Mouse (Mus musculus) layer of hippocampus, postnatal 14 days (tissue): Measurements from ENCODE around the gene Add3. TPM values are rescaled to one million over a fixed set of nuclear protein-coding genes. Genes with fewer than 3 reads are reported as not detected.
A peak's percentile ranks its signal among the peaks of the same experiment; 100 is the strongest.

ENCODE experiments used
- DNase-seq, 2 experiments: peaks; one replicate each; pipeline ENCODE4 v3.0.0; 2021 to 2022; ENCODE audit warnings: low spot score in 2 of 2, mixed read lengths in 1 of 2
- total RNA-seq, 2 experiments: library from RNA; stranded (reverse); gene quantifications; 2 replicates each; pipeline ENCODE4 v1.2.3; 2021

The Add3 gene
- total RNA-seq, 2 experiments from 2014 or later = 119 to 124 TPM

DNA sequence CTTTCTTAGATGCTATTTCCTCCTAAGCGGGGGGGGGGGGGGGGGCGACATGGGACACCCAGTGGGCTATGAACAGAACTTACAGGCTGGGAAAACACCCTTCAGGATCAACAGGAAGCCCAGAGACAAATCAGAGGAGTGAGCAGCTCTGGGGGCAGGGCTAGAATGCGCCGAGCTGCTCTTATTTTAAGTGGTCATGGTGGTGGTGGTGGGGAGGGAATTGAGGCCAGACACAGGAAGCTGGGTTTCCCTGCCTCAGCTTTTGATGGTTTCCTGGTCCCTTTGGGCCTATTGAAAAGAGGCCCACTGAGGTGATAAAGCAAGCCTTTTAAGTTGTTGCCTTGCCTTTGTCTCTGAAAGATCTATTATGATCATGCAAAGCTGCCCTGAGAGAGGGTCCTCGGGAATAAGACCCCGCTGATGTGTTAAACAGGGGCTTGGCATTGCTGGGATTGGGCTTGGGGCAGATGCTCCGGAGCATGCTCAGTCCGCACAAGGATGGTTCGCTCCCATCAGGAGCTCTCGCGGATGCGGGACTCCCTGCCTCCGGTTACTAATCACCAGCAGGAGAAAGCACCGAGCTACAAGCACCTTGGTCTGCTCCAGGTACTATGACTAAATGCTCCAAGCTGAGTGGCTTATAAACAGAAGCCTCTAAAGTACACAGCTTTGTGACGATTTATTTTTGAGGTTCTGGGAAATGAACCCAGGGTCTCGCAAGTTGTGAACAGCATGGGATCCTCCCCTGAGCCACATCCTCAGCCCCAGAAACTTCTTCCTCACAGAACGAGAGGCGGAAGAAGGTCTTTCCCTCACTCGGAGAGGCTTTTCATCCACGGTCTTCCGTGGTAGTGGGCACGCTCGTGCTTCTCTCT, 123.9 kb downstream of the Add3 start:
- DNase-seq = no peak

DNA sequence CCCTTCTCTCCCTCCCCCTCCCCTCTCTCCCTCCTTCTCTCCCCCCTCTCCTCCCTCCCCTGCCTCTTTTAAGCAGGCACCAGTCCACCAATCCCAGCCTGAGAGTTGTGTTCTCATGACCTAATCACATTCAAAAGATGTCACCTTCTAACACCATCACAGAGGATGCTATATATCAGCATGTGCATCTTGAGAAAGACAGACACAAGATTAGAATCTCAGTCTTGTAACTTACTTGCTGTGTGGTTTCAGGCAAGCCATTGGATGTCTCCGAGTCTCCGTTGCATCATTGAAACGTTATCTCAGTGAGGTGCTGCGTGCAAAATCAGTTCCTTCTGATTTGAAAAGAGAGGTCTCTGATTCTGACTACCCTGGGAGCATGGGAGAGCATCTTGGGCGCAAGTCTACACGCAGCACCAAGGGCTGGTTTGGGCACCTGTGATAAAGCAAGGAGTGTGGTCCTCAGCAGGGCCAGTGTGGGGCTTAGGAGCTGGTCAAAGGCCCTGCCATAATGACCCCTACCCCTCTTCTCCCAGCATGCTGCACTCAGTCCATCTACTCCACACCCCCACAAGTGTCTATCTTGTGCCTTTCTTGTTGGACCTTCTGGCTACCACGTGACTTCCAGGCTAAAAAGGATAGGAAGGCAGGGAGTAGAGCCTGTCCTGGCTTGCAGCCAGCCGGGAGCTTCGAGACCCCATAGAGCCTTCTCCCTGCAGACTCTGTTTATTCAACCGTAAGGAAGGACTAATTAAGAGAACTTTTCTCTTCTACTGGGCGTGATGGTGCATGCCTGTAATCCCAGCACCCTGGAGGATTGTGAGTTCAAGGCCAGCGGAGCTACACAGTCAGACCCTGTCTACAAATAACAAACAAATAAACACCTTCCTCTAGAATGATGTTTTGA, 124.8 kb downstream of the Add3 start:
- DNase-seq = no peak

DNA sequence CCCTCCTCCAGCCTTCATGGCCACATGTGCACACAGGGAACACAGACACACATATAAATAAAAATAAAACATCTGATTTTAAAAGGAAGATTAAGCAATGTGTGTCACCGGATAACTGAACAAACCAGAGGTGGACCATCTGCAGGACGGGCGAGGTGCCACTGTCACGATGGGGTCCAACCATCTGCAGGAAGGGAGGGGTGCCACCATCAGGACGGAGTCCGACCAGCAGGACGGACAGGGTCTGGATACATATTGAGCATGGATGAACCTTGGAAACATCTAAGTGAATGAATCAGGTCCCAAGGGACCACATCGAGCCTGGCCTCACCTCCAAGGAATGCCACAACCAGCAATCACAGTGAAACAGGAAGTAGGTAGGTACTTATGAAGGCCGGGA, 127.1 kb downstream of the Add3 start:
- DNase-seq = no peak

- no peak for DNase-seq
Observed at GRCm38 (mm10) chr19:53273055-53273722, 132.9 kb downstream of the Add3 start.

GRCm38 (mm10) chr19:53273781-53274428, 133.7 kb downstream of the Add3 start:
- DNase-seq = no peak

GRCm38 (mm10) chr19:53275204-53275603, 135.0 kb downstream of the Add3 start:
- DNase-seq = no peak

GRCm38 (mm10) chr19:53276902-53277707, 136.9 kb downstream of the Add3 start:
- DNase-seq = no peak

DNA sequence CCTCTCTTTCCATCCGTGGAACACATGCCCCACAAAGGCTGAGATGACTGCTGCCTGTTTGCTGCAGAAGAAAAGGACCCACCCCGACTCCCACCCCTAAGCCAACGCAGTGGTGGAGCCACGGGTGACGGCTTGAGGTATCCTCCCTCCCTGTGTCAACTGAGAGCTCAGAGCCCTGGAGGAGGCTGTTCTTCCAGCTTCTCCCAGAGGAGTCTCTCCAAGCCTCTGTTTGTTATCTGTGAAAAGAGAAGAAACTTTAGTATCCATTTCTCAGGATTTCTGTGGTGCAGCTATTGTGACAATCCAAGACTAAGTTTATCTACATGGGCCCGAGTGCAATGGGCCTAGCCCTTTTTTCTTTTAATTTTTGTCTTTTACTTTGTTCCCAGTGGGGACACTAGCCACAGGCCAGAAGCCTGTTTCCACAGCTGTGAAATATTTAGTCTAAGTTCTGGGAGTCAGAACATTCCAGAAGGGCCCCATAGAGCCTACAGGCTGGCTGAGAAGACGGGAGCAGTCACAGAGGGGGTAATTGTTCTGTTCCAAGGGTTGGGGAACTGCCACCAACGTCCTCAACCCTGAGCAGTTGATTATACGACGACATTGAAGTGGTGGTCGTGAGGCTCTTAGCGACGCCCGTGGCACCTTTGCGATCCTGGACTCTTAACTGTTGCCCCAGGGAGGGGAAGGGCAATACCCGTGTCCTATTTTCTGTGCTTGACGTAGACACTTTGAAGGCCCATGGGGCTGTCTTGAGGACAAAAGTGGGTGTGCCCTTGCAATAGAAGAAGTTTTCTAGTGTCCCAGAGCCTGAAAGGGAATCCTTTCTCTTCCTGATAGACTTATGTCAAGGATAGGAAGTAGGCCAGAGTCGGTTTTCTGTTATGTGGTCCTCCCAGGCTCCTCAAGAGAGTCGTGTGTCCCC, 138.5 kb downstream of the Add3 start:
- DNase-seq = no peak

- DNase-seq = no peak
Observed at GRCm38 (mm10) chr19:53280254-53280653, 140.0 kb downstream of the Add3 start.

DNA sequence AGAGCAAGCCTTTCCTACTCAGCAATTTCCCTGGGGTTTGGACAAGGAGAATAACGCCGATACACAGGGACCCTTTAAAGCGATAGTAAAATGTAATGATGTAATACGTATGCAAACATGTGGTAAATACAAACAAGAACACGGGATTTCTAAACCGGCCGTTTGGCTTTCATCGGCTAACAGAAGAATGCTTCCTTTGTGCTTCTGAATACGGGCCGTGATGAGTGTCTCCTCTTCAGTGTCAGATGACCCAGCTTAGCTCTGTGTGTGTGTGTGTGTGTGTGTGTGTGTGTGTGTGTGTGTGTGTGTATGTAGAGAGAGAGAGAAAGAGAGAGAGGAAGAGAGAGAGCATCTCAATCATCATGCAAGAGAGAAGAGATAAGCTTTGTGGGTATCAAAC, 142.3 kb downstream of the Add3 start:
- DNase-seq = no peak

- DNase-seq = no peak
Observed at GRCm38 (mm10) chr19:53283742-53284141, 143.5 kb downstream of the Add3 start.

DNA sequence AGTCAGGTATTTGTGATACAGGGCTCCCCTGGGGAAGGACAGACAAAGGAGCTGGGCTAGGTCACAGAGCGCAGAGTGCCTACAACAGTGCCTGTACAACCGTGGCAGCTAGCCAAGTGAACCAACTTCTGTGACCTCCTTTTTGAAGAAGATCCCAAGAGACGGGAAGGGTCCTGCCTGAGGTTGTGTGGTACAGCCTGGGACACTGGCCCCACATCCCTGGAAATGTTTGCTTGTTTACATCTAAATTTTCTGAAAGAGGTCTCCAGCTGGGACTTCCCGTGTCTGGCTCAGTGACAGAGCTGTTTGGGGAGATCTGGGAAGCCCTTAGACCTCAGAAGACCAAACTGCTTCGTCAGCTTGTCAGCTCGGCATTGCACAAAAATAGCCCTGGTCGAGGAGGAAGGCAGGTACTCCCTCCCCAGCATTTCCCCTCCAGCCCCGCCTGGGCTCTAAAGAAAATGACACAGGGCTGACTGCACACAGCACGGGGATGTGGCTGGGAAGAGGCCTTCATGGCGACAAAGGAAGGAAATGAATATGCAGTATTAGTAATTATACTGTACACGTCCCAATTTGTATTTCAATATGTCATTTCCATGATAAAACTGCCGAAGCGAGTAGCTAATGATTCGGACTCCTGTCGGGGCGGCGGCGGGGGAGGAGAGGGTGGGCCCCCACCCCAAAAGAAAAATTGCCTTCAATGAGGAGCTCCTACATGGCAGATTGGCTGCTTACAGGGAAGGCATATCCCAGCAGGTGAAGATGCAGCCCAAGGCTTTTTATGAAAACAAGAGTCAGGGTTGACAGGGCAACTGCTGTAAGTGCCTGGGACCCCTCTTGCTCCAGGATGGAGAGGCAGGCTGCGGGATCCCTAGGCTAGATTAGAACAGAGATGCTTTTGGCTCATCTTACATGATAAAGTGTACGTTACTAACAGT, 144.3 kb downstream of the Add3 start:
- peak in 1 of 2 experiments; percentile 24 for DNase-seq

- DNase-seq = no peak
Observed at GRCm38 (mm10) chr19:53296331-53297254, 156.3 kb downstream of the Add3 start.
